Mouse (Mus musculus) midbrain, embryonic 14.5 days (tissue): ENCODE measurements at regions not wholly inside any gene's neighbourhood (a gene's known extent, or its start where the extent isn't known, plus 50 kb on each side); places are given as distances from the start of the nearest gene placed in this dataset.
A peak's percentile ranks its signal among the peaks of the same experiment; 100 is the strongest.

Experiments used
- ATAC-seq: fragments of 200-750 bp; cut with Nextera tagmentation; 2 replicates; pipeline ENCODE4 v1.8.0; 2017; ENCODE audit warnings: moderate number of reproducible peaks, moderate library complexity; ENCODE audit not compliant: low FRiP score, low TSS enrichment
- DNase-seq: peaks from one replicate; pipeline ENCODE4 v3.0.0-alpha.2; 2015
- H3K27ac ChIP-seq: fragments of 300-500 bp; sonication (generic); replicated peaks from 2 replicates; pipeline ENCODE4 v1.5.1; 2014; ENCODE audit warnings: mild to moderate bottlenecking, low read depth, low read length, moderate library complexity
- H3K27me3 ChIP-seq: fragments of 300-500 bp; sonication (generic); 2 replicates; pipeline ENCODE4 v1.6.1; 2014; ENCODE audit warnings: low read length, control low read depth, mixed read lengths; ENCODE audit not compliant: control insufficient read depth, insufficient read depth
- H3K36me3 ChIP-seq: fragments of 300-500 bp; sonication (generic); 2 replicates; pipeline ENCODE4 v1.6.1; 2014; ENCODE audit warnings: low read length, control low read depth; ENCODE audit not compliant: control insufficient read depth, insufficient read depth
- H3K4me1 ChIP-seq: fragments of 300-500 bp; sonication (generic); 2 replicates; pipeline ENCODE4 v1.6.1; 2014; ENCODE audit warnings: mild to moderate bottlenecking, antibody characterized with exemption, low read length, control low read depth; ENCODE audit not compliant: control insufficient read depth, insufficient read depth
- H3K4me2 ChIP-seq: fragments of 300-500 bp; sonication (generic); 2 replicates; pipeline ENCODE4 v1.6.1; 2014; ENCODE audit warnings: mild to moderate bottlenecking, low read length, moderate library complexity
- H3K4me3 ChIP-seq: fragments of 300-500 bp; sonication (generic); replicated peaks from 2 replicates; pipeline ENCODE4 v1.5.1; 2014; ENCODE audit warnings: low read depth, low read length
- H3K9ac ChIP-seq: fragments of 300-500 bp; sonication (generic); replicated peaks from 2 replicates; pipeline ENCODE4 v1.6.1; 2014; ENCODE audit warnings: mild to moderate bottlenecking, low read length, moderate library complexity
- H3K9me3 ChIP-seq: fragments of 300-500 bp; sonication (generic); 2 replicates; pipeline ENCODE4 v1.6.1; 2016; ENCODE audit warnings: low read length, control low read depth, mixed read lengths; ENCODE audit not compliant: control insufficient read depth
- WGBS: fragments of 180-500 bp; shearing (Covaris S2); extraction: QIAGEN DNeasy Blood & Tissue Kit; methylation state at CpG from one replicate; pipeline ENCODE4 v1.1.7; 2014; 5-methylcytosine and 5-hydroxymethylcytosine counted together

DNA sequence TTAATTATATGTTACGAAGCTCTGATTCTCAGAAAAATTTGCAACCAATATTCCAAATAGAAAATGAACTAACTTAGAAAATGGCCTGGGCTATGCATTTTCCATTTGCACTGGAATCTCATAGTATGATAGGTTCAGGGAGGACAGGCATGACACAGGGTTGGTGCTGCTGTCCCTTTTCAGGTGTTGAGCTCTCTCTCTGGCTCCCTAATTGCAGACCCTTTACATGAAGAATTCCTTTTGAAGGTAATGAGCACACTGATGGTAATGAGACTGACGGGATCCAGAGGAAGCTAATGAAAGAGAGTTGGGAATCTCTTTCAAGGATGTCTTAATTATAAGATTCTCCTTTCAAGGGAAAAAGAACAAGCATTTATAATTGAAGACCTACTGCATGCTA is 87.6 kb downstream of the Serpinb8 start:
- Histone ChIP-seq H3K4me2 (no peak overlapping the region), H3K27me3 (no peaks in the 10 kb centered on the region), H3K9me3 (no peaks in the 10 kb centered on the region), H3K4me1 (no peaks in the 10 kb centered on the region), H3K36me3 (no peaks in the 10 kb centered on the region), H3K27ac (no peak overlapping the region), H3K9ac (no peak overlapping the region), H3K4me3 (no peak overlapping the region)
- 85% methylated on average over 2 of the region's 2 CpGs for WGBS
- no peak for DNase-seq
- no peak for ATAC-seq

DNA sequence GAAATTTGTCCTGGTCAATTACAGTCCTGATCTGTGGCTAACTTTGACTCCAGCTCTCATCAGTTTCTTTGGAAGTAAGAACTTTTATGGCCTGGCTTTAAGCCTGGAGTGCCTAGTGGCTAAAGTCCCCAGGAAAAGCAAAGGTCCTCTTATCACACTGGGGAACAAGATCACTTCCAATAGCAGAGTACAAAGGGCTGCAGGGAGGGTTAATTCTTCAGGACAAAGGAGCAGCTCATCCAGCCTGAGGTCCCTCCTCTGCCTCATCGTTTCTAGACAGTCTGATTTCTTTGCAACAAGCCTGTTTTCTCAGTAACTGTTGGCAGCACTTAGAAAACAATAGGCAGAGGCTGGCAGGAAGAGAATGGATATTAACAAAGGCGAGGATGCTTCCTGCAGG is 107.1 kb downstream of the Serpinb8 start:
- Histone ChIP-seq H3K4me1 (no peaks in the 10 kb centered on the region), H3K4me3 (no peak overlapping the region), H3K36me3 (no peaks in the 10 kb centered on the region), H3K27ac (no peak overlapping the region), H3K9me3 (no peaks in the 10 kb centered on the region), H3K27me3 (no peaks in the 10 kb centered on the region), H3K9ac (no peak overlapping the region), H3K4me2 (no peak overlapping the region)
- DNase-seq (no peak), ATAC-seq (no peak)
- 6% methylated on average over 2 of the region's 2 CpGs for WGBS

DNA sequence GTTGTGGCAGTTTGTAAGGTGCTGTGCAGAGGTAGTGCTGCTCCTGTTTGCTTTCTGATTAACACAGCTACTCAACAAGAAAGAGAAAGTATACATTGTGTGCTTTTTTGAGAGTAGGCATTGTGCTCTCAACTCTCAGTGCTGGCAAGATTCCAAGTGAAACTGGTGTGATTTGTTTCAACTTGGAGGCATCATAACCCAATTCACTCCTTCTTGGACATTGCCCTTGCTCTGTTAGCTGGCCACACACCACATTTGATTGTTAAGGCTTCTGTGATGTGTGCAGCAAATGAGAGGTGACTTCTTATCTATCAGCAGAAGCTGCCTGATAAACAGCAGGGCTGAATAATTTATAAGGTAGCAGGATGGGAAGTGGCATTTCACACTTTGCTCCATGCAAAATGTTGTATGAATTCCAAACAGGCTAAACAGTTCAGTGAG is 116.3 kb downstream of the Serpinb8 start:
- Histone ChIP-seq H3K36me3 (no peaks in the 10 kb centered on the region), H3K4me2 (no peak overlapping the region), H3K9me3 (no peaks in the 10 kb centered on the region), H3K27ac (no peak overlapping the region), H3K27me3 (no peaks in the 10 kb centered on the region), H3K4me1 (peaks cover 4% of the 10 kb centered on the region), H3K4me3 (no peak overlapping the region), H3K9ac (no peak overlapping the region)
- ATAC-seq = no peak
- peak; percentile 36 for DNase-seq

GRCm38 (mm10) chr1:107708601-107709000 is 118.8 kb downstream of the Serpinb8 start:
- no peaks in the 10 kb centered on the region for H3K36me3 ChIP-seq
- no peaks in the 10 kb centered on the region for H3K27me3 ChIP-seq
- no peak overlapping the region for H3K4me2 ChIP-seq
- WGBS = 91% methylated on average over 5 of the region's 5 CpGs
- peaks cover 4% of the 10 kb centered on the region for H3K4me1 ChIP-seq
- no peaks in the 10 kb centered on the region for H3K9me3 ChIP-seq
- no peak for DNase-seq
- H3K4me3 ChIP-seq = no peak overlapping the region
- no peak for ATAC-seq
- H3K9ac ChIP-seq = no peak overlapping the region
- no peak overlapping the region for H3K27ac ChIP-seq

DNA sequence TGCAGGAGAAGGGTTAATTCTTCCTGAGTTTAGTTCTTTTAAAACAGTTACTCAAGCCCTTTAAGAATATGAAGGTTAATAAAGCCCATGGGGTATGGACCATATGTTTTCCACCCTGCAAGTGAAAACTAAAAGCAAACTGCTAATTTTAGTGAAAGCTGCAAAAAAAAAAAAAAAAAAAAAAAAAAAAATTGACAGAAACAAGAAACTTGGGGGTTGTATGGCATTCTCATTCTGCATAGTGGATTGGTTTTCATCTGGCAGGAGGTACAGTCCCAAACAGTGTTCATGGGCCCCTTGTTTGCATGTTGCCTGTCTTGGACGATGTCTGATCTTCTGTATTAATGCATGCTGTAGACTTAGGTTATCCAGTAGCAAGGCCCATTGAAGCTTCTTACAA is 125.1 kb downstream of the Serpinb8 start:
- Histone ChIP-seq H3K27ac (no peak overlapping the region), H3K27me3 (no peaks in the 10 kb centered on the region), H3K4me2 (no peak overlapping the region), H3K36me3 (no peaks in the 10 kb centered on the region), H3K4me3 (no peak overlapping the region), H3K9me3 (no peaks in the 10 kb centered on the region), H3K4me1 (no peaks in the 10 kb centered on the region), H3K9ac (no peak overlapping the region)
- ATAC-seq = no peak
- DNase-seq = no peak
- WGBS = 84% methylated on average over 1 of the region's 1 CpGs

DNA sequence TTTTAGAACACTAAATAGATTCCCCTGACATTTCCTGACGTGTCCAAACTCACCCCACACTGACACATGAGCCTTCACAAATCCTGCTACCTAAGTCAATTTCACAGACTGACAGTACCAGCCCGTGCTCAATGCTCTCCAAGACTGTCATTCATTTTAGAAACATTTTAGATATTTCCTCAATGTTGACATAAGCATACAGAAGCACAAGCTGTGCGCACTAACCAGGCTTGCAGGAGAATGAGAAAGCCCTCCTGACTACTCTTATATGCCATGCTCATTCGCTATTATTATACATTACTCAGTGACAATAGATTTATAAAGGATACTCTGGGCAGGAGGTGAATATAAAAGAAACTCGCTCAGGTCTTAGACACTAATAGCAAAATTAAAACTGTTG is 129.5 kb downstream of the Serpinb8 start:
- whole genome bisulfite sequencing = 76% methylated on average over 5 of the region's 5 CpGs
- DNase-seq (no peak), ATAC-seq (no peak)
- Histone ChIP-seq H3K9ac (no peak overlapping the region), H3K27me3 (no peaks in the 10 kb centered on the region), H3K4me1 (no peaks in the 10 kb centered on the region), H3K9me3 (no peaks in the 10 kb centered on the region), H3K4me2 (no peak overlapping the region), H3K27ac (no peak overlapping the region), H3K4me3 (no peak overlapping the region), H3K36me3 (no peaks in the 10 kb centered on the region)

DNA sequence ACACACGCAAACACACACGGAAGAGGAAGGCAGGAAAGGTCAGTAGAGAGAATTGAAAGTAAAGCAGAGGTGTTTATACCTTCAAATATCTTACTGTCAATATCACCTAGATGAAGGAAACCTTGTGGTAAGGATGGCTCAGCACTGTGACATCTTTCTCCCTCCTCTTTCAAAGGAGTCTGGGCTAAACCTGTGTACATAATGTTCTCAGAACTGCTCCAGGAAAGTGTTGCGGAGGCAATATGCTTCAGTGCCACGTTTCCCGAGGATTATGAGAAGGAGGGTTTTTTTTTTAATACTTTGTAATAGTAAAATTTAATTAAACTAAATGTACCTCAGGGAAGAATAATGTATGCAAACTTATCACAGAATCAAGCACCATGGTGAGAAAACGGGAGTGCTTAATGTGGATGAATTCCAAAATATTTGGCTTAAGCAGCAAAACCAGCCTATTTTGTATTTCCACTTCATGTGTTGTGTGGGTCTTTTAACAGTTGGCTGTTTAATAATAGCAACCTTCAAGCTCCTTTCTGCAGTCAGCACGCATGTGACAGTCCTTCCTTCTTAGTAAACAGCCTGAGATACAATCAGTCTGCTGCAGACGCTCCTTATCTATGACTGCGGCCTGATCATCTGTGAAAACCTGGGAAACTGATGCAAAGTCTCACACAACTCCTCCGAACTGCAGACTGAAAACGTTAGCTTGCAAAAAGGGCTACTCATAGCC is 138.5 kb downstream of the Serpinb8 start:
- DNase-seq (no peak), ATAC-seq (no peak)
- 80% methylated on average over 11 of the region's 11 CpGs for WGBS
- Histone ChIP-seq H3K36me3 (no peaks in the 10 kb centered on the region), H3K4me1 (no peaks in the 10 kb centered on the region), H3K9ac (no peak overlapping the region), H3K27me3 (no peaks in the 10 kb centered on the region), H3K27ac (no peak overlapping the region), H3K4me2 (no peak overlapping the region), H3K4me3 (no peak overlapping the region), H3K9me3 (no peaks in the 10 kb centered on the region)

DNA sequence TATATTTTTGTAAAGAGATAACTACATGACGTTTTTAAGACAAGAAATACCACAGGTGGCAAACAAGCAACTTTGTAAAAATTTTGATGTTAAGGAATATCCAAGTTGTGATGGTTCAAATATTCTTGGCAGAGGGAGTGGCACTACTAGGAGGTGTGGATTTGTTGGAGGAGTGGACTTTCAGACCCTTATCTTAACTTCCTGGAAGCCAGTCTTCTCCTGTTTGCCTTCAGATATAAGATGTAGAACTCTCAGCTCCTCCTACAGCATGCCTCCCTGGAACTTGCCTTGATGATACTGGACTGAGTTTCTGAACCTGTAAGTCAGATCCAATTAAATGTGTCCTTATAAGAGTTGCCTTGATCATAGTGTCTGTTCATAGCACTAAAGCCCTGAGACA is 175.5 kb downstream of the Serpinb8 start:
- 94% methylated on average over 1 of the region's 1 CpGs for WGBS
- ATAC-seq = no peak
- H3K27me3 ChIP-seq = no peaks in the 10 kb centered on the region

DNA sequence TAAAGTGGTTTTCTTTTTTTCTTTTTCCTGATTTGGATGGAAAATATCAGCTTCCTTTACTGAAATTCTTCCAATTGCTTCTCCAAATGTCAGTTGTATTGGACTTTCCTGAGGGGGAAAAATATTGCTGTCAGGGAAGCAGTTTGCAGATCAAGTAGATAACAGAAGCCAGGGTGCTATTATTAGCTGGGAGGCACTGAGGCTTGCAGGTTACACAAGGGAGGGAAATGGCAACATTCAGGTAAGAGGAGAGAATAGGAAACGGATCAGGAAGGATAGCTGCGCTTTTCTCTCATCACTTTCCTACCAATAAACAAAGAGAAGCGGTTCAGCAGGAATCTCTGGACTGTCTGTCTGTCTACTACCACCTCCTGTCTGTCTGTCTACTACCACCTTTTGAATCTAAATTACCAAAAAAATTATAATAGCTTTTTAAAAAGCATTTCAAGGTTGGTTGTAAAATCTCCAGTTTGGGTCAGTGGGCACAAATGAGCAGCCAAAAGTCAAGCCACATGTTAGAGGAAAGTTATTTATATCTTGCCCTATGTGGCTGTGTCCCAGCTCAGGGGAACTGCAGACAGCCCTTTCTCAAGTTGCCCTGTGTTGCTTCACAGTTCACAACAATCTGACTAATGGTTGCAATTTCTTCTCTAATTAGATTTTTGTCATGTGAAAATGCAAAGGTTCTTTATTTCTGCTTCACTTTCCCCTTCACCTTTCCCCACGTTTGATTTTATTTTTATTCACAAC is 177.6 kb downstream of the Serpinb8 start:
- 70% methylated on average over 4 of the region's 4 CpGs for WGBS
- H3K27me3 ChIP-seq = no peaks in the 10 kb centered on the region
- H3K9me3 ChIP-seq = no peaks in the 10 kb centered on the region
- H3K4me2 ChIP-seq = no peak overlapping the region
- DNase-seq (no peak), ATAC-seq (no peak)
- H3K27ac ChIP-seq = 0 out of 2 replicates have a peak overlapping the region, but pooled peaks have one; percentile 5
- H3K9ac ChIP-seq = no peak overlapping the region
- H3K4me1 ChIP-seq = no peaks in the 10 kb centered on the region
- H3K36me3 ChIP-seq = no peaks in the 10 kb centered on the region
- H3K4me3 ChIP-seq = no peak overlapping the region

More for the DNA sequence above, 175.5 kb downstream of the Serpinb8 start:
- Histone ChIP-seq H3K4me3 (no peak overlapping the region), H3K4me2 (no peak overlapping the region), H3K36me3 (no peaks in the 10 kb centered on the region), H3K4me1 (no peaks in the 10 kb centered on the region), H3K27ac (no peak overlapping the region), H3K9ac (no peak overlapping the region), H3K9me3 (no peaks in the 10 kb centered on the region)
- no peak for DNase-seq
